Mouse (Mus musculus) ES-E14 (cell line): ENCODE measurements at regions not wholly inside any gene's neighbourhood (a gene's known extent, or its start where the extent isn't known, plus 50 kb on each side); places are given as distances from the start of the nearest gene placed in this dataset.

ENCODE experiments used
- CHD2 ChIP-seq: IDR thresholded peaks from 2 replicates; pipeline ENCODE4 v1.6.1; 2014; ENCODE audit warnings: mild to moderate bottlenecking, low read depth, low read length, inconsistent platforms
- HCFC1 ChIP-seq: IDR thresholded peaks from 2 replicates; pipeline ENCODE4 v1.6.1; 2012; ENCODE audit warnings: low read length, inconsistent platforms, borderline replicate concordance; ENCODE audit not compliant: insufficient read depth
- MAFK ChIP-seq: IDR thresholded peaks from 2 replicates; pipeline ENCODE4 v1.6.1; 2014; ENCODE audit warnings: mild to moderate bottlenecking, low read depth, low read length, inconsistent platforms; ENCODE audit not compliant: insufficient read depth
- ZC3H11A ChIP-seq: IDR thresholded peaks from 2 replicates; pipeline ENCODE4 v1.6.1; 2012; ENCODE audit warnings: low read depth, mild to moderate bottlenecking, inconsistent platforms, low read length, borderline replicate concordance
- ZNF384 ChIP-seq: IDR thresholded peaks from 2 replicates; pipeline ENCODE4 v1.6.1; 2012; ENCODE audit warnings: low read depth, low read length, inconsistent platforms

- no peak for TF ChIP-seq HCFC1
- TF ChIP-seq MAFK, result no peak
- no peak for TF ChIP-seq ZNF384
- TF ChIP-seq ZC3H11A, result no peak
- TF ChIP-seq CHD2, result no peak
Measured at GRCm38 (mm10) chr14:102891552-102891951, 90.9 kb downstream of the Kctd12 start.
